8 mouse cellular contexts compared by ENCODE assay signal in genomic region chr7:132600026-132600425, GRCm38 (mm10). TPM values are rescaled to one million over a fixed set of nuclear protein-coding genes. Genes with fewer than 3 reads are reported as not detected.
DNase-seq lines count a peak whose midpoint lies in the region; ATAC-seq and TF ChIP-seq lines count a peak whose summit lies in the region.

No protein-coding gene starts in this region.

- WGBS in forebrain, embryonic 11.5 days: 3% methylated on average over 9 of the region's 9 CpGs
- 2% methylated on average over 9 of the region's 9 CpGs for whole genome bisulfite sequencing in limb, embryonic 14.5 days

- H3K27me3 ChIP-seq in forebrain, embryonic 11.5 days (ENCODE audit: control insufficient read depth, insufficient read depth, low read length): peaks cover 77% of the 10 kb centered on the region
- H3K27me3 ChIP-seq in limb, embryonic 14.5 days (ENCODE audit: control insufficient read depth, insufficient read depth, low read length): peaks cover 76% of the 10 kb centered on the region

- H3K4me3 ChIP-seq in forebrain, embryonic 11.5 days (ENCODE audit: low read depth, low read length): peak overlapping the region; percentile 33
- peak overlapping the region; percentile 37 for H3K4me3 ChIP-seq in limb, embryonic 14.5 days (replicated peaks; ENCODE audit: low read length)

- H3K4me2 ChIP-seq in forebrain, embryonic 11.5 days (ENCODE audit: low read depth, low read length, severe bottlenecking): peak overlapping the region; percentile 73
- peak overlapping the region; percentile 85 for H3K4me2 ChIP-seq in limb, embryonic 14.5 days (replicated peaks; ENCODE audit: low read depth, low read length, severe bottlenecking)

- H3K4me1 ChIP-seq in forebrain, embryonic 11.5 days (replicated peaks; ENCODE audit: control insufficient read depth, insufficient read depth, low read length): peaks cover 9% of the 10 kb centered on the region; the same call in 1 of the 2 replicates
- peaks cover 24% of the 10 kb centered on the region for H3K4me1 ChIP-seq in limb, embryonic 14.5 days (ENCODE audit: control insufficient read depth, insufficient read depth, low read length)

- no peak overlapping the region for H3K9ac ChIP-seq in forebrain, embryonic 11.5 days (ENCODE audit: low read length)
- H3K9ac ChIP-seq in limb, embryonic 14.5 days (ENCODE audit: low read depth, low read length, severe bottlenecking): no peak overlapping the region

- no peaks in the 10 kb centered on the region for H3K36me3 ChIP-seq in forebrain, embryonic 11.5 days (ENCODE audit: control insufficient read depth, insufficient read depth, low read length)
- no peaks in the 10 kb centered on the region for H3K36me3 ChIP-seq in limb, embryonic 14.5 days (ENCODE audit: control insufficient read depth, insufficient read depth, low read length)

- H3K9me3 ChIP-seq in forebrain, embryonic 11.5 days (ENCODE audit: control insufficient read depth, low read length): no peaks in the 10 kb centered on the region
- no peaks in the 10 kb centered on the region for H3K9me3 ChIP-seq in limb, embryonic 14.5 days (ENCODE audit: control insufficient read depth, low read length)

- no peak overlapping the region for H3K27ac ChIP-seq in forebrain, embryonic 11.5 days (ENCODE audit: low read depth, low read length)
- H3K27ac ChIP-seq in limb, embryonic 14.5 days (replicated peaks; ENCODE audit: low read depth, low read length): no peak overlapping the region

- no peak for TF ChIP-seq POLR2A in limb, embryonic 14.5 days (IDR thresholded peaks at IDR 0.05; ENCODE audit: borderline replicate concordance, extremely low read depth, insufficient read depth, insufficient read length)

- DNase-seq in retina, postnatal 1 day: peak; percentile 21
- no peak for DNase-seq in retina, embryonic 14.5 days (ENCODE audit: low spot score)
- DNase-seq in forebrain, embryonic 11.5 days (ENCODE audit: low spot score): no peak
- DNase-seq in limb, embryonic 14.5 days (ENCODE audit: low spot score): no peak
- DNase-seq in thymus, postnatal 25 days: peak; percentile 28
- no peak for DNase-seq in spleen, postnatal 10 days (ENCODE audit: low spot score in 2 of 2)
- DNase-seq in lung, postnatal 14 days: no peak
- DNase-seq in adrenal gland, adult 18-20 months (ENCODE audit: low spot score in 2 of 2): no peak

- ATAC-seq in forebrain, embryonic 11.5 days (replicated peaks; ENCODE audit: low FRiP score): no peak; the same call in 1 of the 2 replicates
- ATAC-seq in limb, embryonic 14.5 days (ENCODE audit: low FRiP score, low read depth): no peak

RNA-seq across cellular contexts. Expression of gene Nkx1-2, which starts 0.6 kb away (rescaled TPM):
- polyA plus RNA-seq in forebrain, embryonic 11.5 days (2014; fragmentation: Nextera tagmentation; extraction: Ambion mirVana): 0.36 TPM in 1 of 2 replicates, not detected in the other
- polyA plus RNA-seq in limb, embryonic 14.5 days (2012; rRNA removed): 0.10 and 0.17 TPM in 2 replicates
- 0.08 and 0.21 TPM in 2 replicates for polyA plus RNA-seq in limb, embryonic 14.5 days (2014; fragmentation: Nextera tagmentation; extraction: Ambion mirVana)
- not detected for total RNA-seq in adrenal gland, adult 18-20 months (2021)

RNA-seq across cellular contexts. Expression of gene Lhpp, which starts 10.4 kb away (rescaled TPM):
- 12.7 and 15.1 TPM in 2 replicates for polyA plus RNA-seq in forebrain, embryonic 11.5 days (2014; fragmentation: Nextera tagmentation; extraction: Ambion mirVana)
- polyA plus RNA-seq in limb, embryonic 14.5 days (2012; rRNA removed): 20.9 and 21.0 TPM in 2 replicates
- 22.5 and 24.9 TPM in 2 replicates for polyA plus RNA-seq in limb, embryonic 14.5 days (2014; fragmentation: Nextera tagmentation; extraction: Ambion mirVana)
- total RNA-seq in adrenal gland, adult 18-20 months (2021): 10 to 100 TPM; 17.1 to 26.8 TPM

RNA-seq across cellular contexts. Expression of gene Oat, which starts 23.8 kb away (rescaled TPM):
- 134 and 137 TPM in 2 replicates for polyA plus RNA-seq in forebrain, embryonic 11.5 days (2014; fragmentation: Nextera tagmentation; extraction: Ambion mirVana)
- polyA plus RNA-seq in limb, embryonic 14.5 days (2012; rRNA removed): 148 and 169 TPM in 2 replicates
- polyA plus RNA-seq in limb, embryonic 14.5 days (2014; fragmentation: Nextera tagmentation; extraction: Ambion mirVana): 243 and 250 TPM in 2 replicates
- 100 to 1,000 TPM in 1 of 2 experiments, 10 to 100 TPM in 1; 98.5 to 134 TPM for total RNA-seq in adrenal gland, adult 18-20 months (2021)

Comparison
In these comparisons a context has a peak if more than half of its experiments do, and no peak if none do; other contexts are left out.
1. DNase-seq: peak in retina, postnatal 1 day (single experiment) and thymus, postnatal 25 days (single experiment); none in retina, embryonic 14.5 days (single experiment), forebrain, embryonic 11.5 days (single experiment), limb, embryonic 14.5 days (single experiment), spleen, postnatal 10 days (0 of 2), lung, postnatal 14 days (single experiment) and adrenal gland, adult 18-20 months (0 of 2).